Mouse (Mus musculus) 3T3-L1 (cell line): ENCODE results near the gene Caml.
"Not testable (repeated sequence)": the region's sequence is repeated elsewhere in the genome, so short reads cannot be mapped to it uniquely, and the experiment has no call there.

Source experiments
- DNase-seq: peaks from one replicate; pipeline ENCODE4 v3.0.0-alpha.2; 2015; ENCODE audit warnings: low read depth, low spot score

The Caml gene

DNA sequence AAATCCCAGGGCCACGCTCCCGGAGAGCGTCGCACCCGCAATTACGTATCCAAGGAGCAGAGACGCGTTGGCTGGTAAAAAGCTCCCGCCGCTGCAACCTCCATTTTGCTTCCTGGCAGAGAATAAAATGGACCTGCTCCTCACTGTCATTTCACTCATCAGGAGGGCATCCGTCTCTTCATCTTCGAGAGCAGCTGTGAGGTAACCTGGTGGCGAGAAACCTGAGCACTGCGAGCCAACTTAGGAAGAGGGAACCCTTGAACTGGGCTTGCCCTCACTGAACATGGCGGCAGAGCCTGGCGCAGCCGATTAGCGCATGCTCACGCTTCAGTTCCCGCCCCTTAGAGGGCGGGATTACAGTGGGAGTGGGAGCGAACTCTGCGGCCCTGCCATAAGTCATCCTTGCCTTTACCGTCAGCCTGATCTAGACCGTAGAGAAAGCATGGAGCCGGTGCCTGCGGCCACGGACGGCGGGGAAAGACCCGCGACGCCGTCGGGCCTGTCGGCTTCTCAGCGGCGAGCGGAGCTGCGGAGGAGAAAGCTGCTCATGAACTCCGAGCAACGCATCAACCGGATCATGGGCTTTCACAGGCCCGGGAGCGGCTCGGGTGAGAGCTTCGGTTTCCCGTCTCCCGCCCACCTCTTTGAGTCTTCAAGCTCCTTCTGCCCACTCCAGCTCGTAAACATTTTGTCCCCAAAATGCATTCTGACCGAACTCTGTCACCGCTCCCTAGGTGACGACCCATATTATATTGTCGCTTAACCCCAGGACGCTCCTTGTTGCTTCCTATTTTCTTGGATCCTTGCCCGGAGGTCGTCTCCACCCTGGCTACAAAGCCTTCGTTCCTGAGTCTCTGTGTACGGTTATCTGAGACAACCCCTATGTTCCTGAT is at the start of gene Caml:
Caml (plus strand) TSS at position 357 of the 893 bp plus-strand sequence.
- peak; percentile 94 for DNase-seq

GRCm38 (mm10) chr13:55573432-55573831 is 49.4 kb upstream of the Caml start, which contains the start of gene Tmed9:
Gene Tmed9, plus strand, starts transcription at chr13:55573732.
- no peak for DNase-seq

DNA sequence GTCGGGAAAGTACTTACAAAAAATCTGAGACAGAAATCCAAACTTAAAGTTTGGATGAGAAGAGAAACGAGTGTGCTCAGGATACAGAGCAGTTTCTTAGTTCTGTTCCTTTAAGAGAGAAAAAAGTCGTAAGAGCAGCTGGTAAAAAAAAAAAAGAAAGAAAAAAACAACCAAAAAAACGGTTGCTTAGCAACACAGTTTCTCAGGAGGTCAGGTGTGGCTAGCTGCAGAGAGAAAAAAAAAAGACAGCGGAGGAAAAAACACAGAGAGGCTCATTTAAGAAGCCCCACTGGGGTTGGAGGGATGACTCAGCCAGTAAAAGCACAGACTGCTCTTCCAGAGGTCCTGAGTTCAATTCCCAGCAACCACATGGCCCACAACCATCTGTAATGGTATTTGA is 48.5 kb upstream of the Caml start:
- no peak for DNase-seq

- peak; percentile 34 for DNase-seq
These were observed 46.9 kb upstream of the Caml start for GRCm38 (mm10) chr13:55575932-55576331.

DNA sequence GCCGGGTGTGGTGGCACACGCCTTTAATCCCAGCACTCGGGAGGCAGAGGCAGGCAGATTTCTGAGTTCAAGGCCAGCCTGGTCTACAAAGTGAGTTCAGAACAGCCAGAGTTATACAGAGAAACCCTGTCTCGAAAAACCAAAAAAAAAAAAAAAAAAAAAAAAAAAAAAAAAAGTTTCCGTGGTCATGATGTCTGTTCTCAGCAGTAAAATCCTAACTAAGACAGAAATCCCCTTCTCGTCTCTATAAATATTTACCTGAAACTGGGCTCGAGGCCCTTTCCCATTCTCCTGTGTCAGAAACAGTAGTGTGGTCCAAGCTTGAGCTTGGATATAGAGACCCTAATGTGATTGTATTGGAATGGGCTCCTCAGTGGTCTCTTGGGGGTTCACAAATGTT is 45.9 kb upstream of the Caml start:
- DNase-seq = not testable (repeated sequence)

DNA sequence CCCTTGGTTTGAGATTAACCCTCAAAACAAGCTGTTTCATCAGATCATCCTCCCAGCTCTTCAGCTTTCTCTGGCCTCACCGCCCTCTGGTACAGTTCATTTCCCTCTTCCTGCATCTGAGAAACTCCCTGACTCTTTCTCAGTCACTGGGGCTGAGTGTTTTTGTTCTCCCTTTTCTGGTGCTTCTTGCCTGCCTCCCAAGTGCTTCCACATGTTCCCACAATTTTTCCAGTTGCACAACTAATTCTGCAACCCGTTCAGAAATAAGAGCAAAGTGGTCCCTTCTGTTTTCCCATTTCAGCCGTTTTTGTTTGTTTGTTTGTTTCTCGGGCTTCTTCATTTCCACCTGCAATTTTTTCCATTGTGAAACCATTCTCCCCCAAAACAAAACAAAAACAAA is 44.7 kb upstream of the Caml start:
- no peak for DNase-seq

- DNase-seq = no peak
These were observed 30.8 kb upstream of the Caml start for GRCm38 (mm10) chr13:55591961-55592490.

DNA sequence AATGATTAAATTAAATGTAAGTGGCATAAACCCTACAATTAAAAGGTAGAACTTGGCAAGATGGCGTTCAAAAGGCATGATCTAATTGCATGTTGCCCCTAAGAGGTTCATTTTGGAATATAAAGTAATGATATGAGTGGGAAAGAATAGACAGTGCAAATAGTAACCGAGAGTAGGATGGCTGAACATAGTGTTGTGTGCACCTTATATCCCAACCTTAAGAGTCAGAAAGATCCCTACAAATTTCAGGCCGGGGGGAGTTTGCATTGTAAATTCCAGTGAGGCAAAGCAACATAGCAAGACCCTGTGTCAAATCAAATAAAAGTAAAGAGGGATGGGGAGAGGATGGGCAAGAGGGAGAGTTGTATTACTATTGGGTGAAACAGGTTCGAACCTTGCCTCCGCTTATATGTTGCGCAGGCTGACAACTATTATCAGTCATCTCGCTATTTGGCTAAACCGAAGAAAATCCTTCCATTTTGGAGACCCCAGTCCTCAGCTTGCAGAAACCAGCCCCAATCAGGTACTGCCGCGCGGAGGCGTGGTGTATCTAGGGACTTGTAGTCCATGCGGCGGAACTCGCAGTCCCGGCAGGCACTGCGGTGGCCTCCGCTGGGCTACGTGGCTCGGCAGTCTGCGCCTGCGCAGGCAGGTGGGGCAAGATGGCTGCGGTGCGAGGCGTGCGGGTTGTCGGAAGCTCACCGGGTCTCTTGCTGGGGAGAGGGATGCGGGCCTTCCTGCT is 30.1 kb upstream of the Caml start:
- DNase-seq = peak; percentile 91

- no peak for DNase-seq
These were observed 29.5 kb upstream of the Caml start for GRCm38 (mm10) chr13:55593254-55593747.

- DNase-seq = no peak
These were observed 27.4 kb upstream of the Caml start for GRCm38 (mm10) chr13:55595375-55595774.

GRCm38 (mm10) chr13:55596802-55597201 is 26.0 kb upstream of the Caml start:
- DNase-seq = no peak

- peak; percentile 81 for DNase-seq
These were observed 23.0 kb upstream of the Caml start, which contains the start of gene B4galt7 for GRCm38 (mm10) chr13:55599566-55600540. Gene B4galt7, plus strand, starts transcription at chr13:55599896.

- peak; percentile 73 for DNase-seq
These were observed 22.1 kb upstream of the Caml start for GRCm38 (mm10) chr13:55600657-55601056.

GRCm38 (mm10) chr13:55601611-55602010 is 21.2 kb upstream of the Caml start:
- peak; percentile 88 for DNase-seq

DNA sequence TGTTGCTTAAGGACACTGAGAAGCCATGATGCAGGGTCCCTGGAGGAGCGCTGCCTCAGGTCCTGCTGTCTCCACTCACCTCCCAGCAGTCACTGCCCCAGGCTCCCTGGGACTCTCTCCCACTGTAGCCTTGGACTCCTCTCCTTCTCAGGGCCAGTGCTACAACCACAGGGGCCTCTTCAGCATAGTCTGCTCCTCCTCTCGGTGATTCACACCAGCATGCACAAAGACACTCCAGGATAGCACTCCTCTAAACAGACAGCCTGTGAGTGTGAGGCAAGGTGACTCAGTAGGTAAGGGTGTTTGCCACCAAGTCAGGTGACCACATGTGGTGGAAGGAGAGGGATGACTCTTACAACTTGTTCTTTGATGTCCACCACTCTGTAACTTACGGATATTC is 18.2 kb upstream of the Caml start:
- DNase-seq = no peak

DNA sequence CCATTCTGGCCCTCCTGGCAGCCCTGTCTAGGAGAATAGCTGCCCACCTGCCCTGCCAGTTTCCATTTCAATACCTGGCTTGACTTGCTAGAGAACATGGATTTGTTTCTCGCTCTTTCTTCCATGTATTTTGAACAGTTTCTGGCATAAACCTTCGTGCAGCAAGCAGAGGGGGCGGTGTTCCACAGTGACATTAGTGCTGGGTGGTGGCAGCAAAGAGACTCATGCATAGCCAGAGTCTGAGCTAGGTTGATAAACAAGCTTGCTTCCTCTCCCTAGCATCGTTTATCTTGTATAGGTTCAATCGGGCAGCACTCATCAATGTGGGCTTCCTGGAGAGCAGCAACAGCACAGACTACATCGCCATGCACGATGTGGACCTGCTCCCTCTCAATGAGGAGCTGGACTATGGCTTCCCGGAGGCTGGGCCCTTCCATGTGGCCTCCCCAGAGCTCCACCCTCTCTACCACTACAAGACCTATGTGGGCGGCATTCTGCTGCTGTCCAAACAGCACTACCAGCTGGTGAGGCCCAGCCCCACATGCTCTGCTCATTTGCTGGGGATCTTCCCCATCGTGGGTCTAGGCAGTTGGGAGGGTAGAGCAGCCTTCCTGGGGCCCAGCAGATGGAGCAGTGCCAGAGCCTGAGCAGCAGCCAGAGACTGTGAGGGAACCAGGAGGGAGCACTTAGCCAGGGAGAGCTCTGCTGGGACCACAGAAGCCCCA is 15.7 kb upstream of the Caml start:
- DNase-seq = no peak

DNA sequence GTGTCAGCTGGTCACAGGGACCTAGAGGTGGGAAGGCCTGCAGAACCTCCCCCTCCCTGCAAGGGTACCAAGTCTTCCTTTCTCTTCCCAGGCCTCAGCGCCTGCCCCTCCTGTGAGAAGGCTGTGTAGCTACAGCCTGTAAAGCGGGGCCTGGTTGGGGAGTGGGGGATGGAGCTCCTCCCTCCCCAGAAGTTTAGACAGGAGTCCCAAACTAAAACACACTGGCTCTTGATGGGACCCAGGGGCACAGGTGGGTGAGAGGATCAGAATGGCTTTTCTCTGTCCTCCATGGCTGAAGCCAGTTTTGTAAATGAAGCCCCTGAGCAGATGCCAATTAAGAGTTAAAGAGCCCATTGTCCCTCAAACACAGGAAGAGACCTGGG is 15.2 kb upstream of the Caml start:
- no peak for DNase-seq

GRCm38 (mm10) chr13:55611996-55612395 is 10.8 kb upstream of the Caml start:
- peak; percentile 51 for DNase-seq

DNA sequence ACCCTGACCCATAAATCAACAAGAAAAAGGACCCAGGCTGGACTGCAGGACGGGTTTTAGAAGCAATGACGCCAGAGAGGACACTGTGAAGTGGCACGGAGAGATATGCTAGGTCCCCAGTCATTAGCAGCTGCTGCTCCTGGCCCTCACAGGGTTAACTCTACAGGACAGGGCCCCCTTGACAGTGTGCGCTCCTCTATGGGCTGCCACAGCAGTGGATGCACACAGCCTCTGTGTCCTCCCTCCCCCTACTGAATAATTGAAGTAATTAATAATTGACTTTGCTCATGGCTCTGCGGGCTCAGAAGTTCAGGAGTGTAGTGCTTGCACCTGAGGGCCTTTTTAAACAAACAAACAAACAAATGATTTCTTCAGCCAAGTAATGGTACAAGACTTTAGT is 9.3 kb upstream of the Caml start:
- DNase-seq = no peak

GRCm38 (mm10) chr13:55619328-55619727 is 3.5 kb upstream of the Caml start:
- DNase-seq = no peak
